Mouse (Mus musculus) brain, embryonic 14.5 days (tissue): ENCODE results near the gene Smim6.

Experiments used
- CTCF ChIP-seq: fragments of 200-500 bp; IDR thresholded peaks from 2 replicates; pipeline ENCODE4 v1.5.1; 2012; ENCODE audit warnings: inconsistent platforms, mild to moderate bottlenecking, moderate library complexity, borderline replicate concordance; ENCODE audit not compliant: insufficient read depth, insufficient read length; ENCODE audit errors: extremely low read depth
- POLR2A ChIP-seq: fragments of 200-500 bp; IDR thresholded peaks from 2 replicates; pipeline ENCODE4 v1.6.1; 2012; ENCODE audit warnings: mild to moderate bottlenecking, inconsistent platforms, borderline replicate concordance; ENCODE audit not compliant: poor library complexity, insufficient read depth, insufficient read length, severe bottlenecking; ENCODE audit errors: extremely low read depth

DNA sequence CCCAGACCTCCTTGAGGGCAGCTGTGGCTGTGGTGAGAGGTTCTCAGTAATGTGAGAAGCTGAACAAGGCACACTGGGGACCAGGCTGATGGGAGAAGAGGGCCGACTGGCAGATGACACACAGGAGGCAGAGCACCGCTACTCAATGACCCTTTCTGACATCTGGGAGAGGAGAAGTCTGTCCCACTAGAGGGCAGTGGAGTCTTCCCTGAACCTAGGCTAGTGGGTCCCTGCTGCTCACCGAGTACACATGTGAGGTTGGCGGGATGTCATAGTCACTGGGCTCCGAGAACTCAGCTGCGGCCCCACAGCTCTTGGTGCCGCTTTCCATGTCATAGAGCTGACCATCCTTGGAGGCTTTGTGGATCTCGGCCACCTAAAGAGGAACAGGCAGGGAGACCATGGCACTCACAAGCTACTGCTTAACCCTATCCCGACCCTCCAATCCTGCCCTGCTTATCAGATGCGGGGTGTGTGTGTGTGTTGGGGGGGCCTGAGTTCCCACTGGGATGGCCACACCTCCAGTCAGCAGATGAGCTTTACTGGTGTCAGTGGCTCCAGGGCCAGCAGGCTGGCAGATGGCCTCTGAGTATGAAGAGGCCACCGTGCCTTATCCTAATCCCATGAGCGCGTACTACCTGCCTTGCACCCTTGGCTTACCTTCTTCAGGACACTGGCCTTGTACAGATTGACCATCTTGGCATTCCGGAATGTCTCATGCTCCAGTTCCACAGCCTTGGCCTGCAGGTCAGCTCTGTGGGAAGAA, 16.9 kb upstream of the Smim6 start:
- TF ChIP-seq POLR2A (no peak), CTCF (peak; percentile 25; the same call in 1 of the 2 replicates)
